Mouse (Mus musculus): ENCODE measurements around the gene Rnpep.

Gene Rnpep

DNA sequence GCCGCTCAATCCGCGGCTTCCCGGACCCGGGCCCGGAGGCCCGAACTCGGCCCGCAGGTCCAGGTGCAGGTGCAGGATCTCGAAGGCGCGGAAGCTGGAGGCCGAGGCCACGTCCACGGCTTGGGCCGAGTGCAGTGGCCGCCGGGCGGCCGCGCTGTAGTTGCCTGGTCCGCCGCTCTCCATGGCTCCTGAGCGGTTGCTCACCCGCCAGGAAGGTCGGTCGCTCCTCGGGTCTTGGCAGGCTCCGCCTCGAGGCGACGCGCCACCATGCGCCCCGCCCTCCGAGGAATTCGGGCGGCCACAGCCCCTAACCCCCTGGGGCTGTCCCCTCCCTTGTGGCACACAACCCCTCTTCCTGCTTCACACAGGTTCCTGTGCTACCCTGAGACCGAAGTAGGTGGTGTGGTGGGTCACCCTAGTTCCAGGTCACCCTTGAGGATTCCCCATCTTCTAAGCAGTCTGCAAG, at the start of gene Rnpep:
TSS of gene Rnpep (minus strand) at position 259 of the 466 bp plus-strand sequence.
- DNase-seq (ENCODE audit: low spot score) = peak; percentile 10

DNA sequence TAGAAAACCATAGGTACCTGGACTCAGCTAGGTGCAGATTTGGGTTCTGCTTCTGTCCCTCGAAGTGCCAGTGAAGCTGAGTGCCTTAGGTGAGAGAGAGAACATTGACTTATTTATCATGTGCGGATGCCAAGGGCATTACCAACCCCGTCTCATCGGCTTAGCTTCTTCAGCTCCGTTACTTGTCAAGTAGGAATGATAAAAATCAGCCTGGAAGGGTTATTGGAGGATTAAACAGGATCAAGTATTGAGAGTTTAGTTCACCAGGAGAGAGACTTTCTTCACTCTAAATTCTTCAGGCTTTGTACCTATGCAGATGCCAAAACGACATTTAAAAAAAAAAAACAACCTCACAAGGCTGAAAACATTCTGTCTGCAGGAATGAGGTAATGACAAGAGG, 46.7 kb upstream of the Rnpep start:
- no peak for DNase-seq (ENCODE audit: low spot score)

DNA sequence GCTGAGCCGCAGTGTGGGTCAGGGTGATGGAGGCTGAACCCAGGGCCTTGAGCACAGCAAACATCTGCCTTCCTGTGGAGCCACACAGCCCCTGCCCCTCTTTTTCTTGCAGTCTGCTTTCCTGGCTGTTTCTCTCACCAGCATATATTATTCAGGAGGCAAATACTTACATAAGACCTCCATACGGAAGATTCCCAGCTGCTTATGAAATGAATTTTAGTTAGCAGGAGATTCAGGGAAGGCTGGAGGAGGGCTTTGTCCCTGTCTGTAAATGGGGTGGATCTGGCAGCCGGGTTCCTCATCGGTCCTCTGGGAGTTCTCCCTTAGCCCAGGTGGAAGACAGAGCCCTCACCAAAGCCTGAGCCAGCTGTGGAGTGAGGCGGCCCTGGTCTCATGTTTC, 44.5 kb upstream of the Rnpep start:
- DNase-seq (ENCODE audit: low spot score) = no peak

DNA sequence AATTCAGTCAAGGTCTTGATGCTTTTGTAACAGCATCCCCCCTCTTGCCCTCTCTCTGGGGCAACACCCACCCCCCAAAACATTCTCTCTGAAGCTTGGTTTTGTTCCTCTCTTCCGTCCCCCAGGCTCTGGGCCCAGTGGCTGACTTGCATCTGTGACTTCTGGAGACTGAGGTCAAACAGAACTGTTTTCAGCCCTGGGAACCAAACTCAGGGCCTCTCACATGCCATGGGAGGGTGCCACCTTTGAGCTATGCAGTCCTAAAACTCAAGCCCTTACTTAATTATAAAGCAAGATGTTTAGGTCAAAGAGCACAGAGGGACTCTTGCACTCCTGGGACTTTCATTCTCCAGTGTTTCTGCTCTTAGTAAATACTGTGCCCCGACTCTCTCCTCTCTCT, 42.0 kb upstream of the Rnpep start:
- no peak for DNase-seq (ENCODE audit: low spot score)

DNA sequence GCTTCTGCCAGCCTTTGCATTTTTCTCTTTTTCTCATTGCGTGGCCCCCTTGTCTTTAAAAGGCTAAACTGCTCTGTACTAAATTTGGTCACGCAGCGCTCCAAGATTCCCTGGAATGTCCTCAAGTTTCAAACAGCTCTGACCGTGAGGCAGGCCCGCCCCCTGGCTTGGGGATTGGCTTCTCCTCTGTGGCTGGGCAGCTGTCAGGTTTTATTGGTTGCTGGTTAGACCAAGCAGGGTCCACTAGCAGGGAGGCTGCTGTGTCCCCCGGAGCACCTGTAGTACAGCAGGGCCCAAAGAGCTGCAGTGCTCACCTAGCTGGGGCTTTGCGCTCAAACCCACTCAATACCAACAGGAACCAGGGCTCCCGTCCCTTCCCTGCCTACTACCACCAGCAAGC, 40.7 kb upstream of the Rnpep start, which contains the start of gene Lmod1:
TSS of gene Lmod1 (plus strand) at position 237 of the 400 bp plus-strand sequence.
- DNase-seq (ENCODE audit: low spot score) = no peak

DNA sequence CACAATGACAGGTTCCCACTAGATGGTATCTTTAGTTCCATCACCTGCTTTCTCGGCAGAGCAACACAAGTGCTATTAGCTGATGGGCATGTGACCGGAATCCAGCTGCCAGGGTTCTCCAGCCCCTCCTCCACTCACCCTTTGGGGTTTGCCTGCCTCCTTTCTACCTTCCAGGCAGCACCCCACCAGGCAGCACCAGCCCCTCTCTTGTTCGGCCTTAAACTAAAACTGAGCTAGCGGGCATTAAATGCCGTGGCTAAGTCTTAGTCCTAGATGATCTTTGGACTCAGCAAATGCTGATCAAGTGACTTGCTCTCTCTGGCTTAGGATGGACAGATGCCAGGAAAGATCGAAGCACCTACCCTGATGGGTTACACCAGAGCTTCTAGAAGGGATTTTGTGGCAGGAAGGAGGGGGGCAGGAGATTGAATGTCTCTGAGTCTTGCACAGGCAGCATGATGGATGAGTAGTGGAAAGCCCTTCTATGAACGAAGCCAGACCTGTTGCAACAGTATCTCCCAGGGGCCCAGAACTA, 39.5 kb upstream of the Rnpep start:
- DNase-seq (ENCODE audit: low spot score) = no peak

DNA sequence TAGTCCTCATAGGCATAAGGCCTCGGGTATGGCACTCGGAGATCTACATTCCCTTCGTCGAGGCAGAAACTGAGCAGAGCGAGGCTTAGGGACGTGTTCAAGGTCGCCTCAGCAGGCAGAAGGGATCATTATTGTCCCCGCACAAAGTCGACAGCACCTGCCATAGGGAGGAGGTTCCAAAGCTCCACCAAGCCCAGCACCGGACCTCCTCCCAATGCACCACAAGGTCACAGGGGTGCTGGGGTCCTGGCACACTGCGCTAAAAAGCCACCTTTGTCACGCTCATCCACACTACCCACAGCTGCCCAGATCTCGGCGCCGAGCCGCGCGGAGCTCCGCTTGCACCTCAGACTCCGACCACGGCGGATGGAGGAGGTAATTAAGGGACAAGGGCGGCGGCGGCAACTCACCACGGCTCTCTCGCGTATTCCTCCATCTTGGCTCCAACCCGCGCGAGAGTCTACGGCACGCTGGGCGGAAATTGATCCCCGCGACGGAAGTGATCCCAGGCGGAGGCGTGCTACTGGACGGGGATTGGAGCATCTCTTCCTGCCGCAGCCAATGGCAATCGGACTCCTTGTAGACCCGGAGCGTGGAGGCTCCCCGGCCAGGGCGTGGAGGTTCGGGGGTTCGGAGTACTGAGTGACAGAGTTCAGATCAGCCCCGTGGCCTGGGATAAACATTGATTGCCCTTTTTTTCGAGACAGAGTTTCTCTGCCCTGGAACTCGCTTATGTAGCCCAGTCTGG, 29.6 kb upstream of the Rnpep start, which contains the start of gene Timm17a:
TSS of gene Timm17a (minus strand) at position 495 of the 748 bp plus-strand sequence.
- DNase-seq (ENCODE audit: low spot score) = peak; percentile 78

DNA sequence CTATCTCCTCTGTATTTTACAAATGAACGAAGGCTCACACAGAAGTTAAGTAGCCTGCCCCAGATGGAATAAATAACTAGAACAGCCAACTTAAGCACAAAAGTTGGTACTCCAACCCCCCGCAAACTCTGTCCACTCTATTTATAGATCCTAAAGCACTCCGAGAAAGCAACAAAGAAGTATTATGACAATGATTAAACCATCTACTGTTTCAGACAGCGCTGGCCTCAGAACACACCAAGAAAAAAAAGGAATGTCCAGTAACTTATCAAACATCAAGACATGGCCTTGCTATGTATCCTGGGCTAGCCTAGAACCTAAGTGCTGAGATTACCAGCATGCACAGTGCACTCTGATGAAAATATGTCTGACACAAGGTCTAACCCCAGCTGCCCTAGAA, 28.3 kb upstream of the Rnpep start:
- DNase-seq (ENCODE audit: low spot score) = no peak

DNA sequence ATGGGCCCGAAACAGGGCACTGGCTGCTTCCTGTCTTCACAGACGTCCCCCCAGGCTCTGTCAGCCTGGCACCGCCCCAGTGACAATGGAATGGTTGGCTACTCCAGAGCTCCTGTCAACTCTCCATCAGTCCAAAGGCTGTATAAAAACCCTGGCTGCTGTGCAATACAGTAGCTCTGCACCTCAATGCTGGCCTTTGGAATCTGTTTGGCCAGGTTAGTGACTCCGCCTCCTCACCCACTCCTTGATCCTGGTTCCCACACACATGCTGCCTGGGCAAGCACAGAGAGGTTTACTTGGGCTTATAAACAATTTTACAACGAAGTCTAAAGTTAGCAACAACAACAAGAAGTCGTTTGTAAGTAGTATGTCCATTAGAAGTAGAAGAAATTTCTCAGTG, 27.5 kb upstream of the Rnpep start:
- no peak for DNase-seq (ENCODE audit: low spot score)

DNA sequence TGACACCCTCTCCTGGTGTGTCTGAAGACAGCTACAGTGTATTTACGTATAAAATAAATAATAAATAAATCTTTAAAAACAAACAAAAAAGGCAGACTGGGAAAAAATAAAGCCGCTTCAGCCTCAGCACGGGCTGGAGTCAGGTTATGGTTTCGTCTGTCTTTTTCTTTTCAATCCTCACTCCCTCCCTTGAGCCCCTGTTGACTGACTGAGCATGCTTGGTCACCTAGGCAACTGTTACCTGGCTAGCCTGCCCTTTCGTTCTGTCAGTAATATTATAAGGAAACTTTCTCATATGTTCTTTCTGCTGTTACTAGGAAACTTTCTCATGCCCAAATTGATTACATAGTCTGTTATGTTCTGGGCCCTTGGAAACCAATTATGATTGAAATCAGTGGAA, 7.0 kb upstream of the Rnpep start:
- no peak for DNase-seq (ENCODE audit: low spot score)

DNA sequence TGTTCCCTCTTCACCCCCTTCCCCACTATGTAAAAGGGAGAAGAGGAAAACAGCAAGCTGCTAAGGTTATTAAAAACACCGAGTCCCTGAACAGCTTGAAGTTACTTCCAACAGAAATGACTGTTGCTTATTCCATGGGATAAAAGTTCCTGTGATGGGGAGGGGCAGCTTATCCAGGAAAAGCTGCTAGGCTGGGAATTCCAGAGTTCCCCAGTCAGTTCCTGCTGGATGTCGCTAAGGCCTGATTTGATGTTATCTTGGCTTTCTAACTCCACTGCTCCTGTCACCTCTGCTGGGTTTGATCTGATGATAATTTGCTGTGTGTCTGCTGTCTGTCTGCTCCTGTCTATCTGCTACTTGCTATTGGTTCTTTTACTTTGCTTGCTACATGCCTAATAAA, 2.4 kb upstream of the Rnpep start:
- no peak for DNase-seq (ENCODE audit: low spot score)

DNA sequence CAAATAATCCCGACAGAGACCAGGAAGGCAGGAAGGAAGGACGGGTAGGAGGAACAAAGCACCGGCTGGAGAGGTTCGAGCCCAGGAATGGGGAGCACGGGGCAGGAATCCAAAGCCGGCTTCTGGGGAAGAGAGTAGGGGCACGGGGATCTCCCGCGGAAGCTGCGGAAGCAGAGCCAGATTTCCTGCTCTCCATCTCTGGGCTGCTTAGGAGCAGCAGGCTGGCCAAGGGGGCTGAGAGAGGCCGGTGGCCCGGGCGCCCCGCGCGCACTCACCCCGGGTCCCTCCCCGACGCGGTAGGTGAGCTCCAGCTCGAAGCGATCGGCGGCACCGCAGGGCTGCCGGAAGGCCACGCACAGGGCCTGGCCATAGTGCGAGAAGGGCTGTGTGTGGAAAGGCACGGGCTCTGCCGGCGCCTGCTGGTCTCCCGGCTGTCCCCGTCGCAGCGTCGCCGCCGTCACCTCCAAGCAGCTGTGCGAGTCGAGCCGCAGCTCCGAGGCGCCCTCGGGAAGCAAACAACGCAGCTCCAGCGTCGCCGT, 528 bp downstream of the Rnpep start:
- no peak for DNase-seq (ENCODE audit: low spot score)

DNA sequence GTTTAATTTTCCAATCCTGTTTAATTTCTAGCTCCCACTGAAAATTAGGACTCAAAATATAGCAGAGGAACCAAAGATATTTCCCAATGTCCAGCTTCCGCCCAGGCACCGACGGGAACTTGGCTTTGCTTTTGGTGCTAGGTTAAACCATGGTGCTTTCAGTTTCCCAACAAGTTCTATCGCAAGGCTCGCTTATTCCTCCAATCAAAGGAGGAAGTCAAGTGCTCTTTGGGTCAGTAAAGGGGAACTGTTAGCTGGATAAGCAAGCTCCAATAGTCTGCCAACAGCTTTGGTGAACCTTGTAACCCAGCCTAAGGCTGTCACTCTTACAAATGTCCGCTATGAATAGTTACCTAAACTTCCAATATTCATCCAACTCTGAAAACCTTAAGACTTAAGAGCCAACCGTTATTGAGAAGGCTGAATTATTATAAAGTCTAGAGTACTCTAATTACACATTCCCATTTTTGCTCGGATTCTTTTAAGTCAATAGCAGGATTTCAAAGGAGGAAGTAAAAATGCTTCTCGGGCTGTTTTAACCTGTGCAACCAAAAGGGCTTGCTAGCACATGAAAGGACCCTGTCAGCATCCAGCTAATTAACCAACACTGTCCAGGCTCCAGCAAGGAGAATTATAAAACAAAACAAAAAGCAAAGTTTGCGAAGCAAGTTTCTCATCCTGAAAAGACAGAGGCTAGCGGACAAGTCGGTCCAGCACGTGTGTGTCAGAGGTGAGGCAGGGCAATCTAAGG, 1.2 kb downstream of the Rnpep start:
- DNase-seq (ENCODE audit: low spot score) = no peak

DNA sequence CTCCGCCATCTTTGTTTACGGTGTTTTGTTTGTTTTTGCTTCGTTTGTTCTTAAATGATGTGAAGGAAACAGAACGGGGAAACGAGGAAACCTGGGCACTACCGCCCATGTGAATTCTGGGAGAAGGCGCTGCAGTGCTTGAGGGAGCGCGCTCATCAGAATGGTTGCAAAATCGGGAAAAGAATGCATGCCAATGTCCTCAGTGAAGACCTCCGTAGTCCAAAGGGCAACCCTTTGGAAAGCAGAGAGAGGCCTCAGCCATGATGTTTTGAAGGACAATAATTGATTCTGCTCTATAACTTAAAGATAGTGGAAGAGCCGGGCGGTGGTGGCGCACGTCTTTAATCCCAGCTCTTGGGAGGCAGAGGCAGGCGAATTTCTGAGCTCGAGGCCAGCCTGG, 2.0 kb downstream of the Rnpep start:
- DNase-seq (ENCODE audit: low spot score) = no peak

DNA sequence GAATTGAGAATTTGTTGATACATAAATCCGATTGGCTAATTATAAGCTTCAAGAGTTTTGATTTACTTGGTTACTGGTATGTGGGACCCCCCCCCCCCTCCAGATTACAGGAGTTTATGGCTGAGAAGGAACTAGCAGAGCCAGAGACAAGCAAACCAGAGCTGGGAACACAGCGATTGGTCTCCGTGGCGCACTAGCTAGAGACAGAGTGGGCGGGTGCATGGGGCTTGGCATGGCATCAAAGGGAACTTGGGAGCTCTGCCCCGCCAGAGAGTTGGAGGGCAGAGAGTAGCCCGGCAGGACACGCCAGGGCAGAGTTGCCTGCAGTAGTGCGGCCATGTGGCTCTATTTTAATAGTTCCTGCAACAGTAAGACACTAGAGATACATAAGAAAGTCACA, 3.2 kb downstream of the Rnpep start:
- no peak for DNase-seq (ENCODE audit: low spot score)

DNA sequence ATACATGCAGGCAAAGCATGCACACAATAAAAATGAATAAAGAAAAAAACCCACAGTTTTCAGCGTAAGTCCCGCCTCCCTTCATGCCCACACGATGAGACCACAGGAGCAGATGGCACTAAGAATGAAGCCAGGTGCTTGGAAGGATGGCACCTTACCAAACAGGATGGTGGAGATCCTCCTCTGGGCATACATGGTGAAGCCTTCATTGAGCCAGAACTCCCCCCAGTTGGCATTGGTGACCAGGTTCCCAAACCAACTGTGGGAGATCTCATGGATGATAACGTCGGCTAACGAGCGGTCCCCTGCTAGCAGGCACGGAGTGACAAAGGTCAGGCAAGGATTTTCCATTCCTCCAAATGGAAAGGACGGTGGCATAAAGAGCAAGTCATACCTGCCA, 12.5 kb downstream of the Rnpep start:
- no peak for DNase-seq (ENCODE audit: low spot score)

DNA sequence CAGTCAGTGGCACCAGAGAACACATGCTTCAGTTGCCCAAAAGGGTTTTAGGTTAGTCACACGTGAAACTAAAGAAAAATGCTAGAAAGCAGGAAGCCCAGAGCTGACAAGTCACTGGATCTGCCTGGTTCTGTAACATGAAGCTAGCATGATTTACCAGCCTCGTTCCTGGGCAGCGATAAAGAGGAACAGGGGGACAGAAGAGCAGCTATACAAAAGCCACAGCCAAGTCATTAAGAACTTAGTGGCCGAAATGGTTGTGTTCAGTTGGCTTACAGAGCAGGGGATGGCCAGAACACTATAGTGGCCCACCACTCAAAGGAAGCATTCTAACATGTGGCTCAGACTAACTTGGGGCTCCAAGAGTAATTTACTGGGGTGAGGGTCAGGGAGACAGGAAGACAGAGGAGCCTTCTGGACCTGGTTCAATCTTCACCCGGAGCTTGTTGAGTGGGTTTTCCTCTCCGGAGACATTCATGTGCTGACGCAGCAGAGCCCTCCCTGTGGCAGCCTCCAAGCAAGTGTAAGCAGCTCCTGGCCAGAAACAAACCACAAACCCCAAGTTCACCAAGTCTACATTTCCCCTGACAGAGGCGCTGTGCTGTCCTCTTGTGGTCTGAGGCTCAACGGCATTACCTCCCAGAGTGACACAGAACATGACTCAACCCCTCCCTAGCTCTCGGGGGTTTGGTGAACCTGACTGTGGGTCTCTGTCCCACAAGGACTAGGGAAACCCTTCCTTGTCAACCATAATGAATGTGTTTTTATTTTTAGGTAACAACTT, 16.0 kb downstream of the Rnpep start:
- DNase-seq (ENCODE audit: low spot score) = no peak

DNA sequence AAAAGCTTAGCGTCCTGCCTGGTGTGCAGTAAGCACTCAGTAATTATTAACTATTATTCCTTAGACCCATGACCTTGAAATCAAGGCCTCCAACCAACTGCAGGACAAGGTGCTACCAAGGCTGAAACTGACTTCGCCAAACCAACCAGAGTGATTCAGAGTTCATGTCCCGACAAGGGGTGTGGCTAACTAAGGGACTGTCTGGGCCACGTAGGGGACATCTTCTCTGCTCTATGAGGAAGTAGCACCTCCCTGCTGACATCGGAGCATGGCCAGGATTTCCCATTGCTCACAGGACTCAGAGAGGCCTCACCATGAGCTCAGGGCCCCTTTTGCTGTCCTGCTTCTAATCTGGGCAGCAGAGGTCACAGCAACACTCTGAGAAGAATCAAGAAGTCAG, 18.1 kb downstream of the Rnpep start:
- no peak for DNase-seq (ENCODE audit: low spot score)

DNA sequence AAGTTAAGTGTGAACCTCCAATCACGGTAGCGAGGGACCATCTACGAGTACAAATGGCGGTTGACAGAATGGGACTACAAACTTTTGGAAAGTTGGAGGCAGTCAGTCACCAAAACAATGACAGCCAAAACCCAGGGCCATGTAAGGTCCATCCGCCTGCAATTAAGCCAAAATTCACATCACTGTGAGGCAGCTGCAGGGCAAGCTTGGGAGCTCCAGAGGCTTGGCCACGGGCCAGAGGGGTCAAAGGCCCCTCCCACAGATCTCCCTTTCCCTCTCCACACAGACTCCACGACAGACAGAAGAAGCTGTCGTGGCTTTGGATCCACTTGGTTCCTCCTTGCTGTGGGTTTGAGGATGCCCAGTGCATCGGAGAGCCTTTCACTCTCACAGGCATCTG, 20.6 kb downstream of the Rnpep start:
- DNase-seq (ENCODE audit: low spot score) = no peak

DNA sequence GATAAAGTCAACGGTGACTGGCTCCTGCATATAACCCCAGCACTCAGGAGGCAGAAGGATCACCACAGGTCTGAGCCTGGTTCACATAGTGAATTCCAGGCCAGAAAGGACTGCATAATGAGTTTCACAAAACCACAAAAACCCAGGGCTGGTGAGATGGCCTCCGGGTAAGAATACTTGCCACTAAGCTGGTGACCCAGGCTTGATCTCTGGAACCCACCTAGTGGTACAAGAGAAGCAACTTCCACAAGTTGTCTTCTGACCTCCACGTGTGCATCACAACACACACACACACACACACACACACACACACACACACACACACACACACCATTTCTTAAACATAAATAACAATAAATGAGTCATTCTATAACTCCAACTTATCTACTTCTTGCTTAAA, 21.6 kb downstream of the Rnpep start:
- DNase-seq (ENCODE audit: low spot score) = no peak

DNA sequence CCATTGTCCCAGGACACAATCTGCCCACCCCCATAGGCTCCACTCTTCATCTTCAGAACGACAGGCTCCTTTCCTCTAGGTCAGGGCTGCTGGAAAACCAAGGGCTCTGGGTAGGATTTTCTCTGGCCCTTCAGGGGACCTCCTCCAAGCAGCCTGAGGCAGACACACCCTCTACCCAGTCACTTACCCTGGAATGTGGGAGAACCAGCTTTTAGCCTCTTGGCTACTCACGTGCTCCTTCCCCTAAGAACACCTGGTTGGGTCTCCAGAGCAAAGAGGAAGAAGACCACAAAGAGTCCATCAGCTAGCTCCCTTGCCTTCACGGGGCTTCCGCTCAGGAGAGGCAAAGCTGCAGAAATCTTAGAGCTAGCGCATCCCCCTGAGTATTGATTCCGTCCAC, 23.0 kb downstream of the Rnpep start:
- DNase-seq (ENCODE audit: low spot score) = no peak

DNA sequence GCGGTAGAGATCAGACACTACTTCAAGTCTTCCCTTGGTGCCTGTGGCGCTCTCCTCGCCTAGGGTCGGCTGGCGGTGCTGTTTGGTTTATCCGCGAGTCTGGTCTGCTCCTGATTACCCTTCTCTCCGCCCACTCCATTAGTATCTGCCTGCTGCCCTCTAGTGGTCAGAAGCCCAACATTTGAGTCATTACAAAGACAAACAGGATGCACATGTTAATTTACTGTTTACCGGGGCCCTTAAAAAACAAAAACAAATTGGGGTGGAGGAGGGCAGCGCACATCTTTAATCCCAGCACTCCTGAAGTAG, 24.8 kb downstream of the Rnpep start:
- DNase-seq (ENCODE audit: low spot score) = peak; percentile 67

All from spleen, adult 12 weeks (tissue).